Mouse (Mus musculus): Measurements from ENCODE around the gene Apba3.

Gene Apba3

DNA sequence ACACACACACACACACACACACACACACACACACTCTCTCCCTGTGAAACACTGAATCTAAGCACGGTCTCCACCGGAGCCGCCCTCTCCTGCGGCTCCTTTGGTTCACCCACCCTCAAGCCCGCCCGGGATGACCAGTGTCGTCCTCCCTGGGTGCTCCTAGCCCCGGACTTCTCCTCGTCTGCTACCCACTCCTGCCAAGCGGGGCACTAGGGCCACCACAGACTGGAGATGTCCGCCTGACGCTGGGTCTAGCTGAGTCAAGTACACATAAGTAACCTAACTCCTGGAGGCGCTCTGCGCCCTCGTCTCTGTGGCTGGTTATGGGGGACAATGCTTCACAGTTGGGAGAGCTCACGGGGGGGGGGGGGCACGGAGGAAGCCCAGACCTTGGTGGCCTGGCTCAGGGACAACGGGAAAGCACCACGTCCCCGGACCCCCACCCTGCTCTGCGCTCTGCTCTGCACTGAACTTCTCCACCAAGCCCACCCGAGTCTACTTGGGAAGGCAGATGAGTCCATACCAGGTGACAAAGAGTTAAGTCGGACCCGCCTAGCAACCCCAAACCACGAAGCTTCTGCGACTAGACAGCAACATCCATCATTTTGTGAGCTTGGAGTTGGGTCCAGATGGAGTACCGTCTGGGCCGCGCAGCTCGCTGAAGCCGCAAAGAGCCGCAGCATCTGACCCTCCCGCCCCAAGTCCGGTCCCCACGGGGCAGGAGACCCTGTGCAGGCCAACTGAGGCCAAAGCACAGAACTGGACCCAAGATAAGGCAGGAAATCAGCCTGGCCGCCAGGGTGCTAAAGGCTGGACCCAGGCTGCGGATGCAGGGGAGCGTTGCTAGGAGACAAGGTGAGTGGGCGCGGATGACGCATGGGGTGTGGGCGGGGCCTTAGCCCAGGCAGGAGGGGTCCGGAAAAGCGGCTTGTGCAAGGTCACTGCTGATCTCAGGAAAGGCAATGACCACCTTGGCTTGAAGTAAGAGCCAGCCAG lies 14.0 kb upstream of the Apba3 start, which contains the start of gene Matk:
Gene Matk (plus strand): TSS at position 512 of the 996 bp plus-strand sequence.
- DNase-seq: peak; percentile 80

DNA sequence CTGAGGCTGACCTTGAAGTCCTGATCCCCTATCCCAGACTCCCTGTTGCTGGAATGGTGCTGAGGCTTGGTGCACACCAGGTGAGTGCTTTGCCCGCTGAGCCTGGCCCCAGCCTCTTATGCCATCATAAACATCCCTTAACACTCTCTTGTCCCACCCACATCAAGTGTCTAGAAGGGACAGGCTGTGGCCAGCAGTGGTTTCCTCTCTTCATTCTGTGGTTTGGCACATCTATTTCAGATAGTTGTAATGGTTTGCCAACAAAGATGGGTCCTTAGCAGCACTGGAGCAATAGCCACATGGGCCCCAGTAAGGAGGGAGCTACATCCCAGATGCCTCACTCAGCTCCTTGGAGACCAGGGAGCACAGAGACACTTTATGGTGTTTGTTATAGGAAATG lies 11.9 kb upstream of the Apba3 start:
- no peak for DNase-seq

DNA sequence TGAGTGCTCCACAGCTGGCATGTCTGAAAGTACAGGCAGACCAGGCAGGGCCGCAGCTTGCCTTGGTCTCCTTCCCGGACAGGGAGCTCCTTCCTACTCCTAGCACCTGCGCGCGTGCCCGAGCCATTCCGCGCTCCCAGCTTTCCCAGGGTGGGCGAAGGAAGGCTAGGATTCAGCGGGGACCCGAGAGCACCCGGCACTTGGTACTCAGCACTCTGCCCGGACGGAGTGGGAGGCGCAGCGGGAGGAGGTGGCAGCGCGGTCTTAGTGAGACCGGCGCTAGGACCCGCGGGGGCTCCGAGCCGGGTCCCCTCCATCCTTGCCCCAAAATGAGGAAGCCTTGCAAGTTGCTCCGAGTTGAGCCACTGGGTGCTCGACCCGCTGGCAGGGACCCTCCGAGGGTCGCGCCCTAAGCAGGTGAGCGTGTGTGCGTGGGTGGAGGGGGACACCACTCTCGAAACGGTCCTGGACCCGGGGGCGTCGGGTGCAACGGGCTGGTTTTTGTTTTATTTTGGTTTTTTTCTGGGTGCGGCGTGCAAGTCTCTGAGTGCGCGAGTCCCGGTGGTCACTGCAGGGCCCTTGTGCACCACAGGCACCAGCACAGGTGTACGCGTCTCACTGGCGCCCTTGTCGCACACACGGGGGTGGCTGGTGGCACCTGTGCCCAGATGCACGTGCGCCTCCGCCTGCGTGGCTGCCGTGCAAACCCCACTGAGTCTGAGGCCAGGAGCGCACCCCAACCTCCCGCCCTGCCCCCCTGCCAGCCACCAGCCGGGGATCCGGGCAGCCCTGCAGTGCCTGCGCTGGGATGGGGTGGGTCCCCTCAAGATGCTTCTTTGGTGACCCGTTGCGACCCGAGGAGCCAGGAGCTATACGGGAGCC lies 9.4 kb upstream of the Apba3 start:
- no peak for DNase-seq

DNA sequence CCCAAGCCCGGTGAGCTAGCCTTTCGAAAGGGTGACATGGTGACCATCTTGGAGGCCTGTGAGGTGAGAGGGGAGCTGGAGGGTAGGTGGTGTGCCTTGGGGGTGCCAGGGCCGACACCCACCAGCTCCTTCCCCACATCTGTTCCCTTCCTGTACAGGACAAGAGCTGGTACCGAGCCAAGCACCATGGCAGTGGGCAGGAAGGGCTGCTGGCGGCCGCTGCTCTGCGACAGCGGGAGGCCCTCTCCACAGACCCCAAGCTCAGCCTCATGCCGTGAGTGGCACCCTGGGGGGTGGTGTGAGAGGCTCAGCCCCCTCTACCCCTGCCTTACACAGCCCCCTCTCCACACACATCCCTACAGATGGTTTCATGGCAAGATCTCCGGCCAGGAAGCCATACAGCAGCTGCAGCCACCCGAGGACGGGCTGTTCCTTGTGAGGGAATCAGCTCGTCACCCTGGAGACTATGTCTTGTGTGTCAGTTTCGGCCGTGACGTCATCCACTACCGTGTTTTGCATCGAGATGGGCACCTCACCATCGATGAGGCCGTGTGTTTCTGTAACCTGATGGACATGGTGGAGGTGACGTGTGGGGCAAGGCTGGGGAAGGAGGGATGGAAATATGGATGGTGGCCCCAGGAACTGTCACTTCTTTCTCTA lies 7.4 kb upstream of the Apba3 start:
- DNase-seq: no peak

DNA sequence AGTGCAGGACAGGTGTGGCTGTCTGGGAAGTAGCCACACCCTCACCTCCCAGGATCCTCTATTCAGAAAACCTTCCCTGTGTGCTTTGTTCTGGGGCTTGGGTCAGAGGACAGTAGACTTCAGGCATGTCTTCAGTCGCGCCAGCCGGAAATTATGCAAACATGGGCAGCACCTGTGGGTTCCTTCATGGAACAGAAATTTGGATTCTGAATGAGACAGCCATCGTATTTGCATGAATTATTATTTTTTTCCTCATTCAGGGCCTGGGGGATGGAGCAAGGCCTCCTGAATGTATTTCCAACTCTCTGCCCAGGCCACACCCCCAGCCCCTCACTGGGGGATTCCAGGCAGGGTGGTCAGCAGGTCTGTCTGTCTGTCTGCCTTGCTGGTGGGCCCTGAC lies 5.7 kb upstream of the Apba3 start:
- DNase-seq: no peak

DNA sequence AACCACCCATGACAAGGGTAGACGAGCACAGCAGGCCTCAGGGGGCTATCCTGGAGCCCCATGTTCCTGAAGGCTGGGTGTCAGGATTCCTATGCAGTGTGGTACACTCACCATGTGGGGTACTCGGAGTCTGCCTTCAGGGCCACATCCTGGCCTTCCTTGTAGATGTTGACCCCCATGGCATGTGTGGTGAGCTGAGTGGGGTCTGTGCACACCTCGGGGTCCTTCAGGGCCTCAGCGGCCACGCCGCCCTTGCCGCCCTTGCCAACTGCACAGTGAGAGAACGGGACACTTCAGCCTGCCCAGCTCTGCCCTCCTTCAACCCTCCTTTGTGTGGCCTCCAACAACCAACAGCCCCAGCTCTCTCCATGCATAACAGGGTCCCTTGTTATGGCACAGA lies 1.2 kb upstream of the Apba3 start:
- DNase-seq: no peak

DNA sequence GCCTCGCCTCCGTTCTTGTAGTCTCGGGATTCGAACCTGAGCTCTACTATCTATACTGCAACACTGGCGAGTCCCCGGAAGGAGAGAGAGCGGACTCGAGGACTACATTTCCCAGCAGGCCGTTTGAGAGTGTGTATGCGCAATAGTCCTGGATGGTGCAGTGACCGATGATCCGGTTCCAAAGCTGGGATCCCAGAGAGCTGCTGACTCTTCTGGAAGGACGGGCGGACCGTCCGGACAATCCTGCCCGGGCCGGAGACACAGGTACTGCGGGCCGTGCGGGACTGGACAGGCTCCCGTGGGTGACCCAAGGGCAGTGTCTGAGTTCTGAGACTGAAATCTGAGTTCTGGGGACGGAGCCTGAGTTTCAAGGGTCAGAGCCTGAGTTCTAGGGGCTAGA lies 1.3 kb downstream of the Apba3 start:
- peak; percentile 91 for DNase-seq

DNA sequence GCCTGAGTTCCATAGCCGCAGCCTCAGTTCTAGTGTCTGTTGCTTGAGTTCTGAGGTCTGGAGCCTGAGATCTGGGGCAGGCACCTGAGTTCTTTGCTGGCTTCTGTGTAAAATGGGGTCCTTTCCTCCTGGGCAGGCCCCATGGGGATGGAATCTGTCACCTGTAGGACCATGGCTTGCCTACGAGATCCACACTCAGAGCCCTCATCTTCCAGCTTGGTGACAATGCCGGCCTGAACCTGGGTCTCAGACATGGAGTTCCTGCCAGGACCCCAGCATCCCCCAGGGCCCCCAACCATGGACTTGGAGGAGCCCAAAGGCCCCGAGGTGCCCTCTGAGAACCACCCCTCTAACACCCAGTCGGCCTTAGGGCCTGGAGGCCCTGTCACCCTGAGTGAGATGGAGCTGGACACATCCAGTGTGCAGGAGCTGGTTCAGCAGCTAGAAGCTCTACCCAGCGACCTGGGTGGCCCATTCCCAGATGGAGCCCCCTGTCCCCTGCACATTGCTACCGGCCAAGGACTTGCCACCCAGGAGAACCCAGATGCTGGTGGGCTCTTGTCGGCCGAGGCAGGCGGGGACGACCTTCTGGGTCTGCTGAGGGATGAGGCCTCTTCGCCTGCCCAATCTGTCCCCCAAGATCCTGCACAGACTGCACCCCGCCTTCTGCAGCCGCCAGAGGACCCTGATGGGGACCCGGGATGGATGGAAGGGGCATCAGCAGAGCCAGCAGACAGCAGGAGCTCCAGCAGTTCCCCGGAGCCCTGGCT lies 2.1 kb downstream of the Apba3 start:
- no peak for DNase-seq

DNA sequence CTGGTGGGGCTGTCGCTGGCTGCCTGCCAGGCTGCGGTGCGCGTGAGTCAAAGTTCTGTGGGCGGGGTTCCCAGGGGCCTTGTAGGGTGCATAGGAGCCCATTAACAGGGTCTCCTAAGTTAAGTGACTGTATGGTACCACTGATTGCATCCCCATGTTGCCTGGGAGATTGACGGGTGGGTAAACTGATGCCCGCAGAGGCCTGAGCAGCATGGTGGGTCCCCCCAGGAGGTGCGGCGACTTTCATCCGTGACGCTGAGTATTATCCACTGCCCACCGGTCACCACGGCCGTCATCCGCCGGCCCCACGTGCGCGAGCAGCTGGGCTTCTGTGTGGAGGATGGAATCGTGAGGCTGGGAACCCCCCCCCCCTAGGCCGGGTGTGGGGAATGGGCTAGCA lies 5.6 kb downstream of the Apba3 start:
- DNase-seq: no peak

DNA sequence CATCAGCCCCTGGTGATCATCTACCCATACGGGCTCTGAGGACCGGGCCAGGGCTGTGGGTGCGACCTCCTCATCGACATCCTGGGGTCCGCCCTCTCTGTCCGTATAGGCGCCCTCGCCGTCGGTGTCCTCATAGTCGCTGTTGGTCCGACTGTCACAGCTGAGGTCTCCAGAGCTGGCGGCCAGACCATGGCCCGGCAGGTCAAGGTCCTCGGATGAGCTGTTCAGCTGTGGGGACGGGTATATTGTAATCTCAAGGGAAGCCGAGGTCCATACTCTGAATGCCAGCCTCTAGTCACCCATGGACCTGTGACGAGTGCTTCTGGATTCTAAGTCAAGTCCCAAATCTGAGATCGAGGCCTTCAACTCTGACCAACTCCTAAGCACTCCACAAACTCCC lies 7.1 kb downstream of the Apba3 start:
- DNase-seq: no peak

DNA sequence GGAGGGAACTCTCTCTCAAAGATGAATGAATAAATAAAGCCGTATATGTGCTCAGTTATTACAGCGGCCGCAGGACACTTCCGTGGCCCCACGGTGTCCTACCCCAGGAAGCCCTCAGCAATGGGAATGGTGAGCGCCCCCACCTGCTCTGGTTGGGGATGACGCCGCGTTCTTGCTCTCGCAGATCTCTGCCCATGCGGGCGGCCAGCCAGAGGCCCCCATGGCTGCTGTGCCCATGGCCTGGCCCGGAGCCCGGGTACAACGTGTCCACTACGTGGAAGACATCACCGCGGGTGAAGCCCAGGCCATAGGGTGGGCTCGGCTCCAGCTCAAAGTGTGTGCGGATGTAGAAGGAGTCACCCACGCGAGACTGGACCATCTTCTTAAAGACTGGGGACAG lies 10.9 kb downstream of the Apba3 start:
- DNase-seq: no peak

DNA sequence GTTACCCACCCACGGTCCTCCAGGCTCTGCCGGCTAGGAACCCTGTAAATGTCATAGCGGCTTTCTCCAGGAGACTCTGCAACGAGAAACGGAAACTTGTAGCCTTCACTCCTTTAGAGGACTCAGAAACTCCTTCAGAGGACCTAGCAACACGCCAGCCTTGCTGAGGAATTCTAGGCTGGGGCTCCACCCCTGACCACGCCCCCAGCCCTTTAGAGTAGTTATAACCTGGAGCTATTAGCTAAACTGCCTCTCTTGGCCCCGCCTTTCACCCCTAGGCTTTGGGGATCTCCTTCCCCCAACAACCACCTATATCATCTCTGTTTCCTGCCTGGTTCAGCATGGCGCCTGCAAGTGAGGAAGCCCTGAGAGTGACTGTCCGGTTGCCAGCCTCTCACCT lies 12.7 kb downstream of the Apba3 start:
- DNase-seq: no peak

DNA sequence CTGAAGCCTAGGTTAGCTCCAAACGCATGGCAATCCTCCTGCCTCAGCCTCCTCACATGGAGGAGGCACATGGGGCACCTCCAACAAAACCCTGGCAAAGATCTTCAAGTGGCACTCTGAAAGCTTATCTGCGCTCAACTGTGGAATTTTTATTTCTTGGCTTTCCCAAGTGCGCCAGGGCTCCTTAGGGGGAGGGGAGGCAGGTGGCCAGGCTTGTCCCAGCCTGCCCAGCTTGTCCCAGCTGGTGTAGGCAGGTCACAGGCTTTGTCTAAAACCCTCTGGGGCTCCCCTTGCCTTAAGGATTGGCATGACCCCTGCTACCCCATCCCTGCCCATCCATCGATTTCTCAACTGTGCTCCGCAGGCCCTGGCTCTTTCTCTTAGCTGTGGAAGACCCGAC lies 17.4 kb downstream of the Apba3 start:
- DNase-seq: no peak

DNA sequence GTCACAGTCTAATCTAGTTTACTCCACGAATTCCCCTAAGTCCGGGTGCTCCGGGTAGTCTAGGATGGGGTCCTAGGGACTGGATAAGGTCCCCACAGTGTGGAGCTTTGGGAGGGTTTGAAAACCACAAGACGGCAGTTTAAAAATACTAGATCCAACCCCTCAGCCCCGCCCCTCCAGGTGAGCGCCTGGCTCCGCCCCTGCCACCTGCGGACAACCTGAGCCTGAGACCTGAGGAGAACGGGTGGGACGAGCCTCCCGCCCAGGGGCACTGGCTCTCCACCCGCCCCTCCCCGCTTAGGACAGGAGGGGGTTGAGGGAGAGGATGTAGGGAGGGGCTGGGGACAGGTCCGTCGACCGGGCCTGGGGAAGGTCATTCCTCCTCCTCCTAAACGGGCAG lies 18.0 kb downstream of the Apba3 start:
- peak; percentile 79 for DNase-seq

DNA sequence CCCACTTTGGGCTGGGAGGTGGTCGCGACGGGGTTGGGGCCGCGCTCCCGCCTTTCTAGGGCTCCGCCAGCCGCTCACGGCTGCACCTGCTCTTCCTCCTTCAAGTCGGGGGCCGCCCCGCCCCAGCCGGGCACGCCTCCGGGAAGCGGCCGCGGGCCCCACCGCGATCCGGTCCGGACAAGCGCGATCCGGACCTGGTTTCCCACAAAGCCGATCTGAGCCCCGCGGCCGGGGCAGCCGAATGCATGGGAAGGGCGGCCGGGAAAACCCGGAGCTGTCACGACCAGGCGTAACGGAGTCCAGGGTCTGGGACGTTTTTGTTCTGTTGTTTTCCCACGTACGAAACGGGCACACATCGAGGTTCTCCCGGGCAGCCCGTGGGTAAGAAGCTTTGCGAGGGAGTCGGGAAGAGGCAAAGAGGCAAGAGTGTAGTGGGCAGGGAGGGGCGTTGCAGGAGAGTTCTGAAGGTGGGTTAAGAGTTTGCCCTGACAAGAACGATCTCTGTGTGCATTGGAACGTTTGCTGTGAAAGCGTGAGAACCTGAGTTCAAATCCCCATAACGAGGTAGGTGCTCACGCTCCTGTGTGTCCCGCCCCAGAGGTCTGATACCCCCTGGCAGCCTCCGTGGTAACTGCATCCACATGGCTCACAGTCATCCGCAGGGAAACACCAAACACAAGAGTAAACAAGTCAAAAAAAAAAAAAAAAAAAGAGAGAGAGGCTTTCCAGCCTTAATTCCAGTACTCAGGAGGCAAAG lies 19.1 kb downstream of the Apba3 start:
- peak; percentile 96 for DNase-seq

DNA sequence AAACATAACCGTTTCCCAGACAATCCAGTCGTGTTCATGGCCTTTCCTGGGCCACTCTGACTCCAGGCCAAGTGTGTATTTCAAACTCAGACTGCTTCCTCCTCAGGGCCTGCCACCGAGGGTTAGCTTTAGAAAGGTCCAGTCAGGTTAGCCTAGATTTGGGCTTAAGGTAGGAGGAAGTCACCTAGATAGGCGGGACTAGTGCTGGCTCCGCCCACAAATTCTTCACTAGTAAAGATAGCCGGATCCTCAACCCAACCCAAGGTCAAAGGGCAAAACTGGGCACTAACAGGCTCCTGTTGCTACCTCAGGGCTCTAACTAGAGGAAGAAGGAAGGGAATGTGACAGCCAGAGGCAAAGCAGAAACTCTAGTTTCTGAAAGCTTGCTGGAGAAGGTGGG lies 19.8 kb downstream of the Apba3 start:
- DNase-seq: peak; percentile 66

DNA sequence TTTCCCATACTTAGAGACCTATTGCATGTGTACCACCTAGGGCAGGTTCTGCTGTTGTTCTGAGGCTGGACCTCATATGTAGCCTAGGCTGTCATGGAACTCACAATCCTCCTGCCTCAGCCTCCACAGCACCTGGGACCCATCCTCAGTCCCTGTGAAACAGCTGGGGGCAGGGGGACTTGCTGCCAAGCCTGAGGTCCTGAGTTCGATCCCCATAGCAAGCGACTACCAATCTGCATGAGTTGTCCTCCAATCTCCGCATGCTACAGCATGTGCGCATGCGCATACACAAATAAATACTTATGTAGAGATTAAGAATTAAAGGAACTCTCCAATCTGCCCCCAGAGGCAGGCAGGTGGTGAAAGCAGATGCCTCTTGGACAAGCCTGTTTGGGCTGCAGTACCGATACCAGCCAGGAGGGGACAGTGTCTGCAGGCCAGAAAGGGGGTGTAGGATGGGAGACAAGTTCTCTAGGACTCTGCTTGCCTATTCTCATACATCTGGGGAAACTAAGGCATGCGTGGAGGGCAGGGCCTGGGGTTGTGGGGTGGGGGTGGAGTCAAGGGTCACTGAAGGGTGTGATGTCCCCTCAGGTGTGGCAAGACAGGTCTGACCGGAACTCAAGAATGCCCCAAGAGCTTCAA lies 20.9 kb downstream of the Apba3 start:
- DNase-seq: peak; percentile 75

DNA sequence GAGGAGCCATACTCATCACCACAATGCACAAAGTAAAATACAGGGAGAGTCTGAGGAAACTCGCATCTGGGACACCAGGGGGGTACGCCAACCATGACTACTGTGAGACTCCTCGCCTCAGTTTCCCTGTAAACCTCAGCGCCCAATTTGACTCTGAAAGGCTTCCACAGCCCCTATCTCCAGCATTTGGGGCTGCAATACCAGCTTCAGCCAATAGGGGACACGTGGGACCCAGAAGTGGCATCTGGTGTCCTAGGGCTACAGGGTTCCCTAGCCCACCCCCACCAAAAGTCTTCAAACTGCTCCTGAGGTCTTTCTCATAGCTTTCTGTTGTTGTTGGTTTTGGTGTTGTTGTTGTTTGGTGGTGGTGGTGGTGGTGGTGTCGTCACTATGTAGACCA lies 21.8 kb downstream of the Apba3 start:
- DNase-seq: peak; percentile 74

DNA sequence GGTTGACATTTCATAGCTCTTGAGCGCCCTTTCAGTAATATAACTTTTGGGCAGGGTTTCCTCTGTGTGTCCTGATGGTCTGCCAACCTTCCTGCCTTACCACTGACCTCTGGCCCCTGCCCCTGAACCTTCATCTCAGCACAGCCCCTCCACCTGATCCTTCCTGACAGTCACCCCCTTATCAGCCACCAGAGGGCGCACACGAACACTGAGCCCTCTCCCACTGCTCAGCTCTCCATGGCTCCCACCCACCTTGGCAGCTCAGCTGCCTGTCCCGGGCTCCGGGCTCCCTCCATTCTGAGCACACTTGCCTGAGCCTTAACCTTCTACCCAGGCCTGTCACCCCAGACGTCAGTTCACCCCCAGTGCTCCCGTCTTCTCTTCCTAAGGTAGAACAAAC lies 22.5 kb downstream of the Apba3 start:
- DNase-seq: peak; percentile 82

DNA sequence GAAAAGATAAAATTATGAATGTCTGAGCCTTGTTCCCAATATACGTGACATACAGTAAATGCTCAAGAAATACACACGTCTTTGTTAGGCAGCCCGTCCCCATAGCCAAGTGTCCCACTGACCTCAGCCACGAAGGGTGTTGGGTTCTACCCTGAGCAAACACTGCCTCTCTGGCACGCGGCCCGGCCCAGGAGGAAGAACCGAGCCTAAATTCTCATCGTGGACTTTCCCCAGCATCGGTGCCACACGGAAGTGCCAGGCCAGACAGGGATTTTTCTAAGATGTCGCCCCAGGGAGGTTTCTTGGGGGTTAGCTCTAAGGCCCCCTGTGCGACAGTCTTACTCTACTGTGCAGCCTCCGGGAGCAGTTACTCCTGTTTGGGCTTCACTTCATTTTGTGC lies 23.1 kb downstream of the Apba3 start:
- DNase-seq: no peak
